Mouse (Mus musculus) ES-E14 (cell line): ENCODE data around the gene Kcnj16. TPM values are rescaled to one million over a fixed set of nuclear protein-coding genes. Genes with fewer than 3 reads are reported as not detected.

Experiments
- DNase-seq: peaks from one replicate; pipeline ENCODE4 v3.0.0-alpha.2; 2013; ENCODE audit warnings: low read depth, low spot score
- H3K27ac ChIP-seq: 2 replicates; pipeline ENCODE4 v1.5.1; 2012; ENCODE audit warnings: low read depth, mild to moderate bottlenecking, low read length, moderate library complexity, mixed read lengths; ENCODE audit not compliant: poor library complexity, insufficient read depth, severe bottlenecking
- H3K36me3 ChIP-seq: 2 replicates; pipeline ENCODE4 v1.6.1; 2012; ENCODE audit warnings: mild to moderate bottlenecking, low read length, moderate library complexity, mixed read lengths; ENCODE audit not compliant: control insufficient read depth, poor library complexity, insufficient read depth, severe bottlenecking
- H3K4me1 ChIP-seq, 2 experiments: fragments of 150-350 bp in 1 of 2; sonication (generic) in 1 of 2; 2 replicates each; pipeline ENCODE4 v1.6.1; 2012; ENCODE audit warnings: low read length in 2 of 2, mild to moderate bottlenecking in 1 of 2, mixed read lengths in 1 of 2; ENCODE audit not compliant: control insufficient read depth in 2 of 2, insufficient read depth in 2 of 2, poor library complexity in 1 of 2
- H3K4me3 ChIP-seq, 2 experiments: fragments of 150-350 bp in 1 of 2; sonication (generic) in 1 of 2; 2 replicates each; pipeline ENCODE4 v1.5.1; 2012; ENCODE audit warnings: low read length in 2 of 2, low read depth in 1 of 2, mild to moderate bottlenecking in 1 of 2, mixed read lengths in 1 of 2; ENCODE audit not compliant: insufficient read depth in 1 of 2, poor library complexity in 1 of 2, severe bottlenecking in 1 of 2
- H3K9ac ChIP-seq: 2 replicates; pipeline ENCODE4 v1.6.1; 2012; ENCODE audit warnings: low read depth, mild to moderate bottlenecking, low read length, mixed read lengths; ENCODE audit not compliant: poor library complexity, insufficient read depth, severe bottlenecking
- H3K9me3 ChIP-seq: fragments of 150-350 bp; sonication (generic); 2 replicates; pipeline ENCODE4 v1.6.1; 2012; ENCODE audit warnings: low read depth, mild to moderate bottlenecking, low read length; ENCODE audit not compliant: control insufficient read depth, insufficient read depth
- CHD2 ChIP-seq: IDR thresholded peaks from 2 replicates; pipeline ENCODE4 v1.6.1; 2014; ENCODE audit warnings: mild to moderate bottlenecking, low read depth, low read length, inconsistent platforms
- HCFC1 ChIP-seq: IDR thresholded peaks from 2 replicates; pipeline ENCODE4 v1.6.1; 2012; ENCODE audit warnings: low read length, inconsistent platforms, borderline replicate concordance; ENCODE audit not compliant: insufficient read depth
- MAFK ChIP-seq: IDR thresholded peaks from 2 replicates; pipeline ENCODE4 v1.6.1; 2014; ENCODE audit warnings: mild to moderate bottlenecking, low read depth, low read length, inconsistent platforms; ENCODE audit not compliant: insufficient read depth
- ZC3H11A ChIP-seq: IDR thresholded peaks from 2 replicates; pipeline ENCODE4 v1.6.1; 2012; ENCODE audit warnings: low read depth, mild to moderate bottlenecking, inconsistent platforms, low read length, borderline replicate concordance
- ZNF384 ChIP-seq: IDR thresholded peaks from 2 replicates; pipeline ENCODE4 v1.6.1; 2012; ENCODE audit warnings: low read depth, low read length, inconsistent platforms
- in situ Hi-C, 2 experiments: fragments of 600-800 bp; cut with MboI; formaldehyde crosslinking; loops; one replicate each; pipeline ENCODE4 v1.15.1; 2025; ENCODE audit warnings: low sequenced_read_pairs in 2 of 2, inconsistent platforms in 1 of 2; ENCODE audit not compliant: unreplicated experiment in 2 of 2
- total RNA-seq: library from RNA; depleted of rRNA; stranded (reverse); fragments of 300-350 nt; gene quantifications from 2 replicates; pipeline ENCODE4 v1.2.3, GENCODE M21; 2012; rRNA removed

Gene Kcnj16
- total RNA-seq, 1 experiment, result not detected

DNA sequence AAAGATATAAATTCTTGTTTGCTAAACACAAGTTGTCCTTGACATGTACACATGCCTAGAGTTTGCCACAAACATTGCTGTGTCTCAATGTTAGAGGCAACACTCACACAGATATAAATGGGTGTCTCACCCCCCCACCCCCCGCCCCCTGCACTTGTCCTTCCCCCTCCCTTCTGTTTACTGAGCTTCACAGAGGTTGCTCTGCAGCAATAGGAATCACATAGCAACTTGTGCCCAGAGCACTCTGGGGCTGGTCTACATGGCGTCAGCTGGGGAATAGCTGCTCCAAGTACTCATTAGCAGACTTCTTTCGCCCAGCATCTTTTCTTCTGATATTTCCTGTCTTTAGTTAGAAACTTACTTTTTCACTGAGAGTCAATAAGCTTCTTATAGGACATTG, 100.0 kb downstream of the Kcnj16 start:
- Histone ChIP-seq H3K27ac (no peak overlapping the region), H3K4me3 (no peak overlapping the region), H3K9ac (no peak overlapping the region), H3K4me1 (no peaks in the 10 kb centered on the region), H3K9me3 (no peaks in the 10 kb centered on the region), H3K36me3 (no peaks in the 10 kb centered on the region)
- TF ChIP-seq ZNF384, result no peak
- no peak for TF ChIP-seq CHD2
- no peak for TF ChIP-seq MAFK
- no peak for TF ChIP-seq ZC3H11A
- no peak for TF ChIP-seq HCFC1
- in situ Hi-C loops, result no loop called here
- no peak for DNase-seq

DNA sequence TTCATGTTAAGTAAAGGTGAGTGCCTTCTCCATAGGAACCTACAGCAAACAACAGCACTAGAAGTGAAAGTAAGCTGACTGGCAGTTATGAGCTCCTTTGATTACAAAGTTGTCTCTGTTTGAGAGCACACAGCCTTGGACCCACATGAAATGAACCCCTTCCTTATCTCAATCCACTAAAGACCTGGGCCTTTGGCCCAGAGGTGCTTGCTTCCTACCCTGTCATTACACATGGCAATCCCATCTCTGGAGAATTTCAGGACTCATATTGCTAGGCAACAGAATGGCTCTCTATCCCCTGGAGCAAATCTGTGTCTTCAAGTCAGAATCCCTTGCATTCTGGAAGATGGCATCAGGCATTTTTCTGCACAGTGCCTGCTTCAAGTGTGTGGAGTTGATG, 102.6 kb downstream of the Kcnj16 start:
- H3K36me3 ChIP-seq, result no peaks in the 10 kb centered on the region
- H3K27ac ChIP-seq, result no peak overlapping the region
- TF ChIP-seq HCFC1 (no peak), ZNF384 (no peak), CHD2 (no peak), MAFK (no peak), ZC3H11A (no peak)
- H3K9me3 ChIP-seq, result no peaks in the 10 kb centered on the region
- in situ Hi-C loops, result no loop called here
- H3K4me1 ChIP-seq, result no peaks in the 10 kb centered on the region
- H3K9ac ChIP-seq, result no peak overlapping the region
- DNase-seq, result no peak
- H3K4me3 ChIP-seq, result no peak overlapping the region

DNA sequence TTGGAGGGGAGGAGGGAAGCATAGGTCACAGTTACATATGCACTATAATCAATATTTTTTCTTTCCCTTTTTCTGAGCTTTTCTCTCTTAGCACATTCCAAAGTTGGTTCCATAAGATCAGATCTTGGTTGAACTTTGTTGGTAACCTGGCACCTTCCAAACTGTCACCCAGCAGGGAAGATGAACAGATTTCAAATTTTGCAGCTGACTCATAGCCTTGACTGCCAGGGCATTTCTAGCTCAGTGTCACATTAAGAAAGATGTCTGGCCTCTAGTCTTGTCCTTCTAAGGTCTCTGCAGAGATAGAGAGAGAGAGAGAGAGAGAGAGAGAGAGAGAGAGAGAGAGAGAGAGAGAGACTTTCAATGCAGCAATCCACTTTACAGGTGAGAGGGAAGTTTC, 106.3 kb downstream of the Kcnj16 start:
- Histone ChIP-seq H3K9ac (no peak overlapping the region), H3K36me3 (no peaks in the 10 kb centered on the region), H3K4me3 (no peak overlapping the region), H3K4me1 (no peaks in the 10 kb centered on the region), H3K27ac (no peak overlapping the region), H3K9me3 (no peaks in the 10 kb centered on the region)
- TF ChIP-seq CHD2 (no peak), ZNF384 (no peak), MAFK (no peak), ZC3H11A (no peak), HCFC1 (no peak)
- DNase-seq, result no peak
- in situ Hi-C loops, result no loop called here

Other genes starting within 250 kb of the Kcnj16 start
- 0.16 and 0.62 TPM in 2 replicates for gene Kcnj2, start 98.1 kb downstream of the Kcnj16 start, total RNA-seq